Mouse (Mus musculus) liver, embryonic 14.5 days (tissue): Measurements from ENCODE around the gene Clpsl2.

Source experiments
- CTCF ChIP-seq: IDR thresholded peaks from 2 replicates; pipeline ENCODE4 v1.5.1; 2016; ENCODE audit warnings: antibody characterized with exemption, low read depth, control low read depth
- EP300 ChIP-seq: IDR thresholded peaks from 2 replicates; pipeline ENCODE4 v1.6.1; 2016; ENCODE audit warnings: antibody characterized with exemption, low read depth

DNA sequence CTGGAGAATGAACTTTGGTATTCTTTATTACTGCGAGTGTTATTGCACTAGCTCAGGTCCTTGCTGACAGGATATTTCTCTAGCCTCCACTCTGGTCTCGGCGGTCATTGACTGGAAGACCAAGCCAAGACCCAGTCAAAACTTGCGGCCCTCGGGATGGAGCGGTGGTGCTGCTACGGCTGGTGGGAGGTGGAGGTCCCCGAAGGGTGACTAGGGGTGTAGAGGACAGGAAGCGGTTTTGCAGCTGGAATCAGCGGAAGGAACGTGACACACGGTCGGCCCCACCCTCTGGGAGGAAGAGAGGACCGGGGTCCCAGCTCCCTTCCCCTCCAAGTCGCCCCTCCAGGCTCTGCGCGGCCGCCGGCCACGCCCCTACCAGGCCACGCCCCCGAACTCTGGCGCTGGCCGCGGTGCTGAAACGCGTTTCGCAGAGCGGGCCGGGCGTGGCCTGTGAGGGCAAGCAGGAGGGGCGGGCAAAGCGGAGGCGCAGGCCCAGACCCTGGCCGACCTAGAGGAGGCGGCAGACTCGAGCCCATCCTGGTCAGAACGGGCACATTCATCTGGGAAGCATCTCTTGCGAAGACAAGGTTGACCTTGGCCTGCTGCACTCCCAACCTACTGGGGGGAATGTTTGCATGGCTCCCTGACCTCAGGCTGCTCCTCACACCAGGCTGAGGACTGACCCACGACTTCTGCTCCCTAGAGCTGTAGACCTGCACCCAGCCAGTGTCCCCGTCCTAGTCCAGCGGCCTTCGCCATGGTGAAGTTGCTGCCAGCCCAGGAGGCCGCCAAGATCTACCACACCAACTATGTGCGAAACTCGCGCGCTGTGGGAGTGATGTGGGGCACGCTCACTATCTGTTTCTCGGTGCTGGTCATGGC, 26.3 kb downstream of the Clpsl2 start, which contains the start of gene Lhfpl5:
- TF ChIP-seq CTCF (no peak), EP300 (no peak)
